Mouse (Mus musculus): ENCODE data around the gene Mlana.

Gene Mlana

GRCm38 (mm10) chr19:29750994-29751393 is 53.4 kb downstream of the Mlana start:
- DNase-seq (ENCODE audit: low spot score in 2 of 2) = no peak

GRCm38 (mm10) chr19:29753939-29754338 is 56.3 kb downstream of the Mlana start:
- no peak for DNase-seq (ENCODE audit: low spot score in 2 of 2)
